Mouse (Mus musculus): ENCODE data around the gene Cntn4. TPM values are rescaled to one million over a fixed set of nuclear protein-coding genes. Genes with fewer than 3 reads are reported as not detected.
A peak's percentile ranks its signal among the peaks of the same experiment; 100 is the strongest.

Cntn4 gene
- polyA plus RNA-seq, 1 experiment from 2014 or later, result 3.4 TPM

DNA sequence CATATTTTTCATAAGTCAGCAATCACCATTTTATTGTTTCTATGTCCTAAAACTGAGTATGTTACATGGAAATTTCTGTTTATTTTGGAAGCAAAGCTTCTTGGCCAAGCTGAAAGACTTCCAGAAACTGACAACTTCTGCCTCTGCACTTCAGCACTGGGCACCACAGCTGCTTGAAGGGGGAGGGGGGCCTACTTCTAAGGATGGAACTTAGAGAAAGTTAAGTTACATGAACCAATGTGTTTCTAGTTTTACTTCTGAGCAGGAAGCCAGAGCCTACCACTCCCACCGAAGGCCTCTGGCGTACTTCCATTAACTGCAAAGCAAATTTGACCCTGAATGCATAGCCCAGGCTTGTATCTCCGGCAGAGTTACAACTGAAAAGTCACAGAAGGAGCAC, 749.2 kb downstream of the Cntn4 start:
- Histone ChIP-seq H3K9me3 (no peaks in the 10 kb centered on the region), H3K4me2 (replicated peaks) (no peak overlapping the region), H3K27me3 (no peaks in the 10 kb centered on the region), H3K9ac (replicated peaks) (no peak overlapping the region), H3K36me3 (no peaks in the 10 kb centered on the region), H3K4me1 (no peaks in the 10 kb centered on the region), H3K27ac (replicated peaks) (no peak overlapping the region), H3K4me3 (no peak overlapping the region)
- ATAC-seq (ENCODE audit: low FRiP score, low read depth), result no peak
- 87% methylated on average over 3 of the region's 3 CpGs for WGBS

- Histone ChIP-seq H3K9ac (replicated peaks) (no peak overlapping the region), H3K4me2 (replicated peaks) (no peak overlapping the region), H3K27me3 (no peaks in the 10 kb centered on the region), H3K4me1 (no peaks in the 10 kb centered on the region), H3K4me3 (no peak overlapping the region), H3K36me3 (no peaks in the 10 kb centered on the region), H3K27ac (replicated peaks) (no peak overlapping the region), H3K9me3 (no peaks in the 10 kb centered on the region)
- 84% methylated on average over 3 of the region's 3 CpGs for WGBS
- no peak for ATAC-seq (ENCODE audit: low FRiP score, low read depth)
These were observed 754.0 kb downstream of the Cntn4 start for GRCm38 (mm10) chr6:106431466-106431865.

- no peaks in the 10 kb centered on the region for H3K27me3 ChIP-seq
- H3K4me2 ChIP-seq (replicated peaks), result no peak overlapping the region
- H3K9me3 ChIP-seq, result no peaks in the 10 kb centered on the region
- H3K4me3 ChIP-seq, result no peak overlapping the region
- no peak overlapping the region for H3K9ac ChIP-seq (replicated peaks)
- WGBS, result 74% methylated on average over 1 of the region's 1 CpGs
- no peaks in the 10 kb centered on the region for H3K36me3 ChIP-seq
- ATAC-seq (ENCODE audit: low FRiP score, low read depth), result no peak
- no peaks in the 10 kb centered on the region for H3K4me1 ChIP-seq
- H3K27ac ChIP-seq (replicated peaks), result no peak overlapping the region
These were observed 763.3 kb downstream of the Cntn4 start for GRCm38 (mm10) chr6:106440786-106441185.

- Histone ChIP-seq H3K4me3 (no peak overlapping the region), H3K9ac (replicated peaks) (no peak overlapping the region), H3K4me1 (no peaks in the 10 kb centered on the region), H3K4me2 (replicated peaks) (no peak overlapping the region), H3K9me3 (no peaks in the 10 kb centered on the region), H3K27ac (replicated peaks) (no peak overlapping the region), H3K36me3 (no peaks in the 10 kb centered on the region), H3K27me3 (no peaks in the 10 kb centered on the region)
- no peak for ATAC-seq (ENCODE audit: low FRiP score, low read depth)
- 68% methylated on average over 3 of the region's 3 CpGs for WGBS
These were observed 763.8 kb downstream of the Cntn4 start for GRCm38 (mm10) chr6:106441246-106441645.

GRCm38 (mm10) chr6:106454131-106454838, 776.8 kb downstream of the Cntn4 start:
- Histone ChIP-seq H3K4me2 (replicated peaks) (no peak overlapping the region), H3K9ac (replicated peaks) (no peak overlapping the region), H3K36me3 (no peaks in the 10 kb centered on the region), H3K4me3 (no peak overlapping the region), H3K9me3 (no peaks in the 10 kb centered on the region), H3K4me1 (peaks cover 5% of the 10 kb centered on the region; the same call in 1 of the 2 replicates), H3K27me3 (no peaks in the 10 kb centered on the region), H3K27ac (replicated peaks) (no peak overlapping the region; the same call in 1 of the 2 replicates)
- 0 out of 2 replicates have a peak, but pooled peaks have one; percentile 34 for ATAC-seq (ENCODE audit: low FRiP score, low read depth)
- WGBS, result 72% methylated on average over 3 of the region's 3 CpGs

GRCm38 (mm10) chr6:106455616-106456015, 778.2 kb downstream of the Cntn4 start:
- Histone ChIP-seq H3K36me3 (no peaks in the 10 kb centered on the region), H3K27me3 (no peaks in the 10 kb centered on the region), H3K4me3 (no peak overlapping the region), H3K9ac (replicated peaks) (no peak overlapping the region), H3K9me3 (no peaks in the 10 kb centered on the region), H3K4me1 (peaks cover 5% of the 10 kb centered on the region; the same call in 1 of the 2 replicates), H3K27ac (replicated peaks) (no peak overlapping the region), H3K4me2 (replicated peaks) (no peak overlapping the region)
- WGBS, result 78% methylated on average over 3 of the region's 3 CpGs
- ATAC-seq (ENCODE audit: low FRiP score, low read depth), result peak; percentile 58; the same call in 1 of the 2 replicates

DNA sequence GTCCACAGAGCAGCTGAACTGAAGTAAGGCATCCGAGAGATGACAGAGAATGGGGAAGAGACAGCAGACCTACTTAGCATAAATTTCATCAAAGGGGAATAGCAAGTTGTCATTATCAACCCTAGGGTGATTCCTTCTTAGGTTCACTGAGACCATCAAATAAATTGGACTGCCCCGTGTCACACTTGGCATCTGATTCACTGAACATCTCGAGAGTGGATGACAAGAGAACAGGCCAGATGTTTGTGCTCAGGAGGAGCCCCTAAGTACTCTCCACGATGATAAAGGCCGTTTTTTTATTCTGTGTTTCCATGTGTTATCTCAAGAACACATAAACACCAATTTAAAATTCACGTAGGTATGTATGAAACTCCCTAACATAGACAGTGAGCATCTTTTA, 780.7 kb downstream of the Cntn4 start:
- H3K4me1 ChIP-seq, result peaks cover 5% of the 10 kb centered on the region; the same call in 1 of the 2 replicates
- no peaks in the 10 kb centered on the region for H3K36me3 ChIP-seq
- H3K4me3 ChIP-seq, result no peak overlapping the region
- no peaks in the 10 kb centered on the region for H3K27me3 ChIP-seq
- no peak overlapping the region for H3K27ac ChIP-seq (replicated peaks)
- no peak overlapping the region for H3K4me2 ChIP-seq (replicated peaks)
- H3K9me3 ChIP-seq, result no peaks in the 10 kb centered on the region
- WGBS, result 75% methylated on average over 6 of the region's 6 CpGs
- H3K9ac ChIP-seq (replicated peaks), result no peak overlapping the region
- no peak for ATAC-seq (ENCODE audit: low FRiP score, low read depth)

DNA sequence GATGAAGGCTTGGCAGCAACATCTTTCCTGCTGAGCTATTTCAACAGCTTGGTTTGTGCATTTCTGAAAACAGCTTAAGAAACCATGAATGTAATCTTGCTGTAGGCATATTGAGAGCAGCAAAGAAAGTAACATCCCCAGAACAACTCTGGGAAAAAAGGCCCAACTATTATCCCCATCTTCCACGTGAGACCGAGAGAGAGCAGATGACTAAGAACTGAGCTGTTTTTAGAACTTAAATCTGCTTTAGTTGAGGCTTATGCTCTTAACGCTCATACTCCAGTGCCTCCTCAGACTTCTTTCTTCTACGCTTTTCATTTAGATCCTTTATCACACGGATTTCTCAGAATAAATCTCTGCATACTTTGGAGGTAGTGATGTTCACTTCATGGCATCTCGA, 784.9 kb downstream of the Cntn4 start:
- ATAC-seq (ENCODE audit: low FRiP score, low read depth), result no peak
- Histone ChIP-seq H3K27ac (replicated peaks) (no peak overlapping the region), H3K4me1 (no peaks in the 10 kb centered on the region), H3K36me3 (no peaks in the 10 kb centered on the region), H3K4me3 (no peak overlapping the region), H3K9me3 (no peaks in the 10 kb centered on the region), H3K9ac (replicated peaks) (no peak overlapping the region), H3K27me3 (no peaks in the 10 kb centered on the region), H3K4me2 (replicated peaks) (no peak overlapping the region)
- WGBS, result 85% methylated on average over 6 of the region's 6 CpGs

- H3K4me1 ChIP-seq, result no peaks in the 10 kb centered on the region
- 91% methylated on average over 2 of the region's 2 CpGs for WGBS
- no peaks in the 10 kb centered on the region for H3K9me3 ChIP-seq
- no peak overlapping the region for H3K4me3 ChIP-seq
- ATAC-seq (ENCODE audit: low FRiP score, low read depth), result no peak
- H3K27me3 ChIP-seq, result no peaks in the 10 kb centered on the region
- no peak overlapping the region for H3K27ac ChIP-seq (replicated peaks)
- no peak overlapping the region for H3K4me2 ChIP-seq (replicated peaks)
- no peaks in the 10 kb centered on the region for H3K36me3 ChIP-seq
- no peak overlapping the region for H3K9ac ChIP-seq (replicated peaks)
These were observed 786.4 kb downstream of the Cntn4 start for GRCm38 (mm10) chr6:106463857-106464256.

DNA sequence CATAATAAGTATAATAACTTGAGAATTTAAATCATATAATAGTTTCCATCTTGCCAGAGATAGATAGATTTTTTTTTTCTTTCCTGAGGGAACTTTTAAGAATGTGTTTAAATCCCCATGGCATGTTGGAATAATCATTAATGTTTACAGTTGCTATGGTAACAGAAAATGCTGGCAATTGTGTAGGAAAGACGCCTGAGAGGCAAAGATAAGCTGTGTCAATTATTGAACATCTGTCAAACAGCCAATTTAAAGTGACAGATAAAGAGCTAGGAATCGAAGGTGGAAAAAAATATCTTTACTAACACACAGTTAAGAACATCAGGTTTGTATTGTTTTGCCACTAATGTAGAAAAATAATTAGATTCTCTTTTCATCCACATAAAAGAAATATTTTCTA, 788.3 kb downstream of the Cntn4 start:
- ATAC-seq (ENCODE audit: low FRiP score, low read depth), result peak; percentile 44; the same call in 1 of the 2 replicates
- Histone ChIP-seq H3K4me3 (no peak overlapping the region), H3K27ac (replicated peaks) (no peak overlapping the region), H3K4me1 (no peaks in the 10 kb centered on the region), H3K36me3 (no peaks in the 10 kb centered on the region), H3K9ac (replicated peaks) (no peak overlapping the region), H3K4me2 (replicated peaks) (no peak overlapping the region), H3K9me3 (no peaks in the 10 kb centered on the region), H3K27me3 (no peaks in the 10 kb centered on the region)
- WGBS, result 20% methylated on average over 2 of the region's 2 CpGs

- 44% methylated on average over 5 of the region's 5 CpGs for WGBS
These were observed 789.0 kb downstream of the Cntn4 start for GRCm38 (mm10) chr6:106466267-106467029.

GRCm38 (mm10) chr6:106471840-106472608, 794.6 kb downstream of the Cntn4 start:
- no peak overlapping the region for H3K27ac ChIP-seq (replicated peaks)
- 90% methylated on average over 2 of the region's 2 CpGs for WGBS
- no peak overlapping the region for H3K9ac ChIP-seq (replicated peaks)
- H3K27me3 ChIP-seq, result no peaks in the 10 kb centered on the region
- no peaks in the 10 kb centered on the region for H3K36me3 ChIP-seq
- no peaks in the 10 kb centered on the region for H3K4me1 ChIP-seq
- ATAC-seq (ENCODE audit: low FRiP score, low read depth), result no peak
- no peak overlapping the region for H3K4me2 ChIP-seq (replicated peaks)
- H3K4me3 ChIP-seq, result no peak overlapping the region
- H3K9me3 ChIP-seq, result no peaks in the 10 kb centered on the region

More at GRCm38 (mm10) chr6:106466267-106467029, 789.0 kb downstream of the Cntn4 start:
- no peaks in the 10 kb centered on the region for H3K27me3 ChIP-seq
- H3K27ac ChIP-seq (replicated peaks), result peak overlapping the region; percentile 63
- ATAC-seq (ENCODE audit: low FRiP score, low read depth), result peak; percentile 87
- H3K36me3 ChIP-seq, result no peaks in the 10 kb centered on the region
- H3K9ac ChIP-seq (replicated peaks), result no peak overlapping the region
- H3K9me3 ChIP-seq, result no peaks in the 10 kb centered on the region
- no peaks in the 10 kb centered on the region for H3K4me1 ChIP-seq
- no peak overlapping the region for H3K4me2 ChIP-seq (replicated peaks)
- no peak overlapping the region for H3K4me3 ChIP-seq
